ENCODE assay signal across 8 mouse cellular contexts in the genomic region with DNA sequence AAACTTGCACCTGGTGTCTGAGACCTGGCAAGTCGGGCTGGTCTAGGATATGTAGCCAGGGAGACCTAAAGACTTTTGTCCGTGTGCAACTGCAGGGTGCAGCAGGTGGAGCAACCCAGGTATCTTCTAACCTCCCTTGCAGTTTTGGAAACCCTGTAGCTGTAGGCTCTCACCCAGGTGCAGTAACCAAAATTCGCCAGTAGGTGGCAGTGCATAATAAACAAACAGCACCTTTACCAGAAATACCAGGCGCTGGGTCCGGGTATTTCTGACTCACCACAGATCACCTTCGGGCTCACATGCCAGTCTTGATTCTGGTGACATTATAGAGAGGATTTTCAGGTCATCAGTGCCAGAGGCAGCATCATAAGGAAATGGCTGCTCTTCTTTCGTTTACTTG. TPM values are rescaled to one million over a fixed set of nuclear protein-coding genes. Genes with fewer than 3 reads are reported as not detected.
DNase-seq lines count a peak whose midpoint lies in the region; ATAC-seq lines count a peak whose summit lies in the region.

No protein-coding gene starts in this region.

- no peak overlapping the region for H3K4me2 ChIP-seq in forebrain, embryonic 12.5 days

- intact Hi-C loops in heart, postnatal 25 days (cut with DNase I), result loop anchor here (1.0 to 10.0 kb wide), 4 partner anchors 87 to 849 kb away; a partner anchor contains a TSS

- H3K9ac ChIP-seq in forebrain, embryonic 12.5 days, result no peak overlapping the region

- peaks cover 38% of the 10 kb centered on the region for H3K4me1 ChIP-seq in forebrain, embryonic 10.5 days
- H3K4me1 ChIP-seq in forebrain, embryonic 12.5 days, result peaks cover 24% of the 10 kb centered on the region

- no peak overlapping the region for H3K4me3 ChIP-seq in forebrain, embryonic 10.5 days
- H3K4me3 ChIP-seq in forebrain, embryonic 12.5 days (replicated peaks), result no peak overlapping the region

- DNase-seq in forebrain, embryonic 10.5 days (ENCODE audit: extremely low spot score, low spot score), result peak; percentile 83
- DNase-seq in brain, adult 2 months (ENCODE audit: low read depth, low spot score), result peak; percentile 87
- peak; percentile 27 for DNase-seq in heart, postnatal 25 days (ENCODE audit: low spot score)
- DNase-seq in left cerebral cortex, adult 18-20 months (ENCODE audit: low spot score in 2 of 2), result peak; percentile 80 to 81
- DNase-seq in mesoderm, embryonic 11.5 days (ENCODE audit: low read depth, low spot score), result peak; percentile 86
- peak; percentile 65 for DNase-seq in spleen, adult 12 weeks (ENCODE audit: low spot score)

- H3K27me3 ChIP-seq in forebrain, embryonic 10.5 days (ENCODE audit: poor library complexity, severe bottlenecking), result peaks cover 97% of the 10 kb centered on the region
- H3K27me3 ChIP-seq in forebrain, embryonic 12.5 days, result peaks cover 96% of the 10 kb centered on the region

- WGBS in forebrain, embryonic 10.5 days, result 4% methylated on average over 7 of the region's 7 CpGs
- 5% methylated on average over 7 of the region's 7 CpGs for WGBS in forebrain, embryonic 12.5 days

- H3K9me3 ChIP-seq in forebrain, embryonic 10.5 days, result no peaks in the 10 kb centered on the region
- no peaks in the 10 kb centered on the region for H3K9me3 ChIP-seq in forebrain, embryonic 12.5 days

- H3K36me3 ChIP-seq in forebrain, embryonic 10.5 days (replicated peaks), result no peaks in the 10 kb centered on the region
- H3K36me3 ChIP-seq in forebrain, embryonic 12.5 days (replicated peaks), result no peaks in the 10 kb centered on the region

- H3K27ac ChIP-seq in forebrain, embryonic 10.5 days, result no peak overlapping the region
- no peak overlapping the region for H3K27ac ChIP-seq in forebrain, embryonic 12.5 days

- ATAC-seq in forebrain, embryonic 12.5 days (ENCODE audit: low FRiP score), result no peak
- 0 out of 2 replicates have a peak, but pooled peaks have one; percentile 33 for ATAC-seq in erythroid progenitor cell, adult 5-6 weeks (replicated peaks; ENCODE audit: low FRiP score, poor library complexity, severe bottlenecking)

RNA-seq across cellular contexts. Expression of a gene that starts 55.5 kb away (rescaled TPM):
- polyA plus RNA-seq in forebrain, embryonic 10.5 days (2016; fragmentation: Nextera tagmentation; extraction: Ambion mirVana), result 0.68 and 0.69 TPM in 2 replicates
- 0.33 and 0.75 TPM in 2 replicates for polyA plus RNA-seq in forebrain, embryonic 12.5 days (2016; fragmentation: Nextera tagmentation; extraction: Ambion mirVana)
- total RNA-seq in erythroid progenitor cell, adult 5-6 weeks (2015; ENCODE audit: low replicate concordance), result 0.84 TPM in 1 of 2 replicates, not detected in the other
- total RNA-seq in erythroid progenitor cell, adult 5-6 weeks (2017; ENCODE audit: low replicate concordance), result 0.26 TPM in 1 of 2 replicates, not detected in the other
- total RNA-seq in heart, postnatal 25 days (2021), result not detected
- total RNA-seq in left cerebral cortex, adult 18-20 months (2021), result 1 to 10 TPM; 1.1 to 1.5 TPM

RNA-seq across cellular contexts. Expression of a gene that starts 55.9 kb away (rescaled TPM):
- 2.7 and 3.3 TPM in 2 replicates for polyA plus RNA-seq in forebrain, embryonic 10.5 days (2016; fragmentation: Nextera tagmentation; extraction: Ambion mirVana)
- polyA plus RNA-seq in forebrain, embryonic 12.5 days (2016; fragmentation: Nextera tagmentation; extraction: Ambion mirVana), result 1.5 and 1.7 TPM in 2 replicates
- total RNA-seq in erythroid progenitor cell, adult 5-6 weeks (2015; ENCODE audit: low replicate concordance), result not detected in 2 replicates
- not detected in 2 replicates for total RNA-seq in erythroid progenitor cell, adult 5-6 weeks (2017; ENCODE audit: low replicate concordance)
- under 1 TPM in 1 of 2 experiments, not detected in 1; 0.52 TPM for total RNA-seq in heart, postnatal 25 days (2021)
- under 1 TPM in 1 of 2 experiments, not detected in 1; 0.61 TPM for total RNA-seq in left cerebral cortex, adult 18-20 months (2021)

Comparison
In these comparisons a context has a peak if more than half of its experiments do, and no peak if none do; other contexts are left out.
1. DNase-seq: peak in every context shown above with its lines; median percentile 87 in brain, adult 2 months; 86 in mesoderm, embryonic 11.5 days; 83 in forebrain, embryonic 10.5 days; 80 in left cerebral cortex, adult 18-20 months; 65 in spleen, adult 12 weeks; 27 in heart, postnatal 25 days.